Mouse (Mus musculus): Measurements from ENCODE around the gene Olfr304. TPM values are rescaled to one million over a fixed set of nuclear protein-coding genes. Genes with fewer than 3 reads are reported as not detected.

Olfr304 gene
- polyA plus RNA-seq (2017; shearing (Covaris generic)) = not detected

DNA sequence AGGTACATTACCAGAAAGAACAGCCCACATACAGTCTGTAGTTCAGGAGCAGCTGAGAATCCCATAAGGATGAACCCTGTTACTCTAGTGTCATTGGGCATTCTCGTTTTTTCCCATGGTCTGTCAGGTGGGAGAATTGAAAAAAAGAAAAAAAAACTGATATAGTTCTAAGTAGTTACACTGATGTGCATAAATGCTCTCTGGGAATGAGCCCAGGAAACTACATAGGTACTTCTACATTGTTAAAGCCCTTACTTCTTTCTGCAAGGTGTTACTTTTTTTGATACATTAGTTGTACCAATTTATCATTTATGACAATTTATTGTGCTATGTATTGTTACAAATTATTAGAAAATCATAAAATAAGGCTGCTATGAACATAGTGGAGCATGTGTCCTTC lies at the start of gene Olfr304:
TSS of gene Olfr304 (minus strand) at position 101 of the 400 bp plus-strand sequence.

GRCm38 (mm10) chr7:86403546-86403945 lies 17.1 kb upstream of the Olfr304 start, which contains the start of gene Olfr301:
Gene Olfr301 (plus strand): TSS chr7:86403846.

DNA sequence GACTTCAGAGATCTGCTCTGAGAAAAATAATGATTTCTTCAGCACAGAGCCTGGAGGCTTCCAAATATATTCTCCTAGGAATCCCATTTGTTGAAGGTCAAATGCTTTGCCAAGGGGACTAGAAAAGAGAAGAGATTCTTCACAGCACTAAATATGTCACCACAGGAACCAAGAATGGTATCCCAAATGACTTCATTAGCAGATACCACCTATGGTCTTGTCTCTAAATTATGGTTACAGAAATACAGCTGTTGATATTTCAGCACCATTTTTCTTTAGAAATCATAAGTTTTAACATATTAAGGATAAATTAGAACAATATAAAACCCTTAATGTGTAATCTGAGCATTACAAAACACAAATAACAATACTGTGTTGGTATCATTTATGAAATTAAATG lies 11.2 kb upstream of the Olfr304 start, which contains the start of gene Olfr303:
TSS of gene Olfr303 (minus strand) at position 101 of the 400 bp plus-strand sequence.

DNA sequence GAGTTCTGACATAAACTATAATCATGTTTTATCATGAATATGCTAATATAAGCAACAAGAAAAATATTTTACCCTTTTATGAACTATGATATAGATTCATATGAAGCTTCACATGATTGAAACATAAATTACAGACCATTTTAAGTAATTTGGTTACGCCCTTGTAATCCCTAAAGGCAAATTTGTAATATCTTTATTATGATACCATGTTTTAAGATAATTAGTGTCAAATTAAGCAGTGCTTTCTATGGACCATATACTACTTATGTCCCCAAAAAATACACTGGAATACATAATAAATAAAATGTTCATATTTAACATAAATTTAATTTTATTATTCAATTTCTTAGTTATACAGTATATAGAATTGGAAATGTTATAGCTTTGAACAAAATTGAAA lies 19.6 kb downstream of the Olfr304 start, which contains the start of gene Olfr305:
TSS of gene Olfr305 (minus strand) at position 101 of the 400 bp plus-strand sequence.

GRCm38 (mm10) chr7:86337486-86337885 lies 49.0 kb downstream of the Olfr304 start, which contains the start of gene Olfr307:
Gene Olfr307 (minus strand): TSS chr7:86337586.

Other genes with a start within 250 kb of the Olfr304 start
- not detected for gene Vmn2r75, start 214.9 kb downstream of the Olfr304 start, polyA plus RNA-seq (2017; shearing (Covaris generic))
- gene Vmn2r76, start 140.3 kb downstream of the Olfr304 start, polyA plus RNA-seq (2017; shearing (Covaris generic)) = under 1 TPM; 0.04 to 0.05 TPM
- gene Olfr310, start 109.5 kb downstream of the Olfr304 start, polyA plus RNA-seq (2017; shearing (Covaris generic)) = under 1 TPM in 1 of 2 experiments, not detected in 1; 0.16 TPM
- gene Olfr309, start 73.0 kb downstream of the Olfr304 start, polyA plus RNA-seq (2017; shearing (Covaris generic)) = not detected
- under 1 TPM in 1 of 2 experiments, not detected in 1; 0.06 TPM for gene Olfr308, start 61.0 kb downstream of the Olfr304 start, polyA plus RNA-seq (2017; shearing (Covaris generic))
- under 1 TPM; 0.06 to 0.07 TPM for gene Olfr307, start 49.1 kb downstream of the Olfr304 start, polyA plus RNA-seq (2017; shearing (Covaris generic))
- not detected for gene Olfr305, start 19.7 kb downstream of the Olfr304 start, polyA plus RNA-seq (2017; shearing (Covaris generic))
- not detected for gene Olfr303, start 11.1 kb upstream of the Olfr304 start, polyA plus RNA-seq (2017; shearing (Covaris generic))
- not detected for gene Olfr301, start 17.2 kb upstream of the Olfr304 start, polyA plus RNA-seq (2017; shearing (Covaris generic))
- not detected for gene Olfr299, start 73.3 kb upstream of the Olfr304 start, polyA plus RNA-seq (2017; shearing (Covaris generic))
- not detected for gene Olfr298, start 105.8 kb upstream of the Olfr304 start, polyA plus RNA-seq (2017; shearing (Covaris generic))
- not detected for gene Olfr297, start 133.3 kb upstream of the Olfr304 start, polyA plus RNA-seq (2017; shearing (Covaris generic))
- under 1 TPM in 1 of 2 experiments, not detected in 1; 0.04 TPM for gene Olfr295, start 197.2 kb upstream of the Olfr304 start, polyA plus RNA-seq (2017; shearing (Covaris generic))
- not detected for gene Olfr294, start 230.0 kb upstream of the Olfr304 start, polyA plus RNA-seq (2017; shearing (Covaris generic))